In genomic region chr2:132527864-132528263, GRCm38 (mm10) we compare ENCODE assay signal across 1 mouse cellular context.
TF ChIP-seq lines count a peak whose summit lies in the region.

No protein-coding gene starts in this region.

TF ChIP-seq in MEL, 35 proteins besides CTCF, POLR2A, EP300 and RAD21 (continued from another document):
- TF ChIP-seq ETS1 (IDR thresholded peaks at IDR 0.05; ENCODE audit: low read depth, low read length) (no peak), GATA1 (IDR thresholded peaks at IDR 0.05; ENCODE audit: low read depth, low read length) (no peak), NRF1 (IDR thresholded peaks at IDR 0.05; ENCODE audit: insufficient read depth, low read depth, low read length, poor library complexity, severe bottlenecking) (no peak), ZC3H11A (IDR thresholded peaks at IDR 0.05; ENCODE audit: low read depth, low read length) (no peak), TCF12 (IDR thresholded peaks at IDR 0.05; ENCODE audit: low read depth, low read length) (no peak), MYB (IDR thresholded peaks at IDR 0.05; ENCODE audit: low read depth, low read length) (no peak), JUND (IDR thresholded peaks at IDR 0.05; ENCODE audit: low read depth, low read length) (no peak)
